Mouse (Mus musculus) brain, embryonic 14.5 days (tissue): ENCODE data around the gene Cadps.

Experiments
- CTCF ChIP-seq: fragments of 200-500 bp; IDR thresholded peaks from 2 replicates; pipeline ENCODE4 v1.5.1; 2012; ENCODE audit warnings: inconsistent platforms, mild to moderate bottlenecking, moderate library complexity, borderline replicate concordance; ENCODE audit not compliant: insufficient read depth, insufficient read length; ENCODE audit errors: extremely low read depth
- POLR2A ChIP-seq: fragments of 200-500 bp; IDR thresholded peaks from 2 replicates; pipeline ENCODE4 v1.6.1; 2012; ENCODE audit warnings: mild to moderate bottlenecking, inconsistent platforms, borderline replicate concordance; ENCODE audit not compliant: poor library complexity, insufficient read depth, insufficient read length, severe bottlenecking; ENCODE audit errors: extremely low read depth

- no peak for TF ChIP-seq CTCF
- TF ChIP-seq POLR2A: no peak
Measured at GRCm38 (mm10) chr14:12865258-12865657, 42.4 kb upstream of the Cadps start.
